Mouse (Mus musculus): ENCODE results near the gene Prim2.

Gene Prim2

DNA sequence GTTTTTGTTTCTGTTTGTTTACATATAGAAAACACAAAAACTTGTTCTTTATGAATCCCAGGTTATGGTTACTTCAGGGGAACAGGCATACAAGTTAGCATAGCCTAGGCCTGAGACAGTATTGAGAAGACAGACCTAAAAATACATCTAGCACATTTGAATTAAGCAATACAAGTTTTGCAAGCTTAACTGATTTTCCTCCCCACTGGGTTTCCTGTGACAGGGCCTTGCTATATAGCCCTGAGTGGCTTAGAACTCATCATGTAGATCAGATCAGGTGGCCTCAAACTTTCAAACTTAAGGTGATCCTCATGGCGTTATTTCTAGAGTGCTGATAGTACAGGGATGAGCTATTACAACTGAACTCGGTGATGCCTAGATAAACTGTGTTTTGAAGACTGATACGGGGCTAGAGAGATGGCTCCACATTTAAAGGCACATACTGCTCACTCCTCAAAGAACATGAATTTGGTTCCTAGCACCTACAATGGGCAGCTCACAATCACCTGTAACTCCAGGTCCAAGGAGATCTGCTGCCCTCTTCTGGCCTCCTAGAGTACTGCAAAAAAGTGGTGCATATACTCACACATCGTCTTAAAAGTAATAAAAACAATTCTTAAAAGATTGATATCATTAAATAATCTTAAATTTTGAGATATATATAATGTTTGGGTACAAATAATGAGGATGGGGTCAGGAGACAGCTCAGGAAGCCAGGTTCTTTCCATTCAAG is 133.2 kb downstream of the Prim2 start:
- no peak for DNase-seq

DNA sequence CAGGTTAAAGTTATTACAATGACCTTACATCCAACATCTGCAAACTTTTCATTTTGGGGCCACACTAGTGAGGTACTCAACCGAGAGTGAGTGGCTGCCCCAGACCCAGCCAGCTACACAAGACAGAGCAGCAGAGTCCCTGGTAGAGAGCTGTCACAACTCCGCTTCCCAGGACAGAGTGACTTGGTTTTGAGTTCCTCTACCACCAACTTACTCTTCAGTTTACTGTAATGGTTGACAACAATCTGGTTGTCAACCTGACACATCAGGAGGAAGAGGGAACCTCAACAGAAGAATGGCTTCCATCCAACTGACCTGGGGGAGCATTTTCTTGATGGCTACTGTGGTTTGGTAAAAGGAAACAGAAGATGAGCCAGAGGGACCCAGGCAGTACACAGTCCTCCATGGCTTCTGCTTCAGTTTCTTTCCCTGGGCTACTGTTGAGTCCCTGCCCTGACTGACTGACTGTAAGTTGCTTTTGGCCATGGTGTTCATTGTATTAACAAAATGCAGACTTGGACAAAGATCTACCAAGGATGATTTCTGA is 134.4 kb downstream of the Prim2 start:
- no peak for DNase-seq

DNA sequence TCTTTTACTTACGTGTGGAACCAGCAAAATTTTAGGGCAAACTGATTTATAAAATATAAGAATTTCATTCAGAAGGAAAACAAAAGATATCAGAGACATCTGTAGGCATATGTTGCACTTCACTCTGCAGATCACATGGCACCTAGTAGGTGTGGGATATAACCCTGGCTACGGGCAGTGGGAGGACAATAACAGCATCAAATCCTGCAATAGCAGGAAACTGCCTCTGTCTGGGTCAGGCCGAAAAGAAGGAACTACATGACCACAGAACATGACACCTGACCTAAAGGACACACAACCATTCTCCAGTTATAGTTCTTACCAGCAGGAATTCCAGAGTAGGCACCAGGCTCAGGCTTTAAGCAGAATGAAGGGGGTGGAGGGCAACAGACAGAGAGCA is 137.7 kb downstream of the Prim2 start:
- DNase-seq, result no peak

DNA sequence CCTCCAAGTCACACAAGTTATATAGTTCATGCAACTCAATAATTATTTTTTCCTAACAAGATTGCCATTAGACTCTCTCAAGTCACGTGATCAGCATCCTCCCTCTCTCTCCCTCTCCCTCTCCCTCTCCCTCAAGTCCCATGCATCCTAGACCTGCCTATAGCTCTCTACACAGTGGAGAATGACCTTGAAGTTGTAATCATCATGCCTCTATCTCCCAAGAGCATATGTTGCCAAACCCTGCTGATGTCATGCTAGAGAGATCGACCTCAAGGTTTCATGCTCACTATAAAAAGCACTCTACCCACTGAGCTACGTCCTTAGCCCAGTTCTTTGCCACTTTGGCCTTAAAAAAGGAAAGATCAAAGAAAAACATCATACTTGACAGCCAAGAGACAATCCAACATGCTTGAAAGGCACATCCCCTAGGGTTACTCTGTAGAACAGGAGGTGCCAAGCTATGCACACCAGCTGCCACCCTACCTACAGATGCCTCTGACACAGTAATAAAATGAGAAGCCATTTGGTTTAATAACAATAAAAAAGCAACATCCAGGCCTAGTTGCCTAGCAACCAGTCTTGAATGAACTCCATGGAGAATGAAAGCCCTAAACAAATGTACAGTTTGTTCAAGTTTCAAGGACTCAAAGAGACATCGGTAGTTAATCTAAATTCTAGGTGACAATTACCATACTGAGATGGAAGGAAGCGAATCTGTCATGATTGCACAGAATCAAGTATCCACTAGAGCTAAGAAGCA is 138.3 kb downstream of the Prim2 start:
- no peak for DNase-seq

DNA sequence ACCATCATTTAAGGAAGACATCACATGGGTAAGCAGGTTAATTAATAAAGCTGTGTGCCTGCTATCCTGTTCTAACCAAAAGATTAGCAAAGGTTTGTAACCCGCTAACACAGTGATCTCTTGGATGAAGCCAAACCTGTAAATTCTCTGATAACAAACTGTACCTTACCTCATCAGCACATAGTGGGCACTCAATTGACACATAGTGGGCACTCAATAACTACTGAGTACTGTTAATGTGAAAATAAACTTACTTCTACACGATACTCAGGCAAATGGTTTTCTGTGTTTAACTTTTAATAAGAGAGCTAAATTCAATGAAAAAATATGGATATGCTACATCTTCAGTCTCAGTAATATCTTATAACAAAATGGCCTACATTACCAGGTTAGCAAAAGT is 139.1 kb downstream of the Prim2 start:
- DNase-seq, result no peak

DNA sequence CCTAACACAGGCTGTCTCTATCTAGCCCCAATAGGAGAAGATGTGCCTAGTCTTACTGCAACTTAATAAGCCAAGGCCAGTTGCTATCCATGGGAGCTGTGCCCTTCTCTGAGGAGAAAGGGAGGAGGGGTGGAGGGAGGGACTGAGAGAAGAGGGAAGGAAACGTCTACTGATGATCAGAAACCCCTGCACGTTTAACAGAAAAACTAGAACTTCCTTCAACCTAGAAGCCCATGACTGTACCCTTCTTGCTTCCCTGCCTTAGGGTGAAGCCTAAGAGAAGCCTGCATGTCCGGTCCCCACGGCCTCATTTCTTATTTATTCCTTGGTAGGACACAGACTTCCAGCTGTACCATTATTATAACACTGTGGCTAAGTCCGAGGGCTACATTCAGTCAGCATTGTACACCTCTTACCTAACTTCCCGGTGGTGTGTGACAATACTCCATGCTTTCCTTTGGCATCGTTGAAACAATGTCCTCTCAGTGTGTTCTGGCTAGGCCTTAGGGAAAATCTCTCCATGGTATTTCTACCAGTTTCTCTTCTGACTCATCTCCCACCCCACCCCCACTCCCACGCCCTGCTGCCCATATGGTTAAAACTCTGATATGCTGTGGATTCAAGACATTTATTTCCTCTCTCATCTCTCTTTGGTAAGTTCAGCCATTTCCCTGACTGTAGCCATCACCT is 139.9 kb downstream of the Prim2 start:
- no peak for DNase-seq

DNA sequence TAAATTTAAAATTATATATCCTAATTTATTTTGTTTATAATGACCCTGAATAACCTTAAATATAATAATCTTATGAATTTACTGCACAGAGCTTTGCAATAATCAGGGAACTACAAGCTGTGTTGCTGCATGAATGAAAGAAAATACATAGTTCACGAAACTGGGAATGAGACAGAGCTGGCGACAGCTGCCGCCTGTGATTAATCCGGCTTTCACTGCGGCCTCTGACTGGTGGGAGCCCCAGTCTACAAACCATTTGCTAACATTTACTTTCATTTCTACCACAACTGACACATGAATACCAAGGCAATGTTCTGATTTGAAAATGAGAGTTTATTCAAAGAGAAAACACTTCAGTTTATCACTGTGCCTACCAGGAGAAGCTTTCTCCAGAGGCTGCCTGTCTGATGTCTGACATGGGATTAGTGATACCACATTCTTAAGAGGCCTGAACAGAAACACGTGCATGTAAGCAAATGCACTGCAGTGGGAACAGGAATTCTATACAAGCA is 142.2 kb downstream of the Prim2 start:
- no peak for DNase-seq

DNA sequence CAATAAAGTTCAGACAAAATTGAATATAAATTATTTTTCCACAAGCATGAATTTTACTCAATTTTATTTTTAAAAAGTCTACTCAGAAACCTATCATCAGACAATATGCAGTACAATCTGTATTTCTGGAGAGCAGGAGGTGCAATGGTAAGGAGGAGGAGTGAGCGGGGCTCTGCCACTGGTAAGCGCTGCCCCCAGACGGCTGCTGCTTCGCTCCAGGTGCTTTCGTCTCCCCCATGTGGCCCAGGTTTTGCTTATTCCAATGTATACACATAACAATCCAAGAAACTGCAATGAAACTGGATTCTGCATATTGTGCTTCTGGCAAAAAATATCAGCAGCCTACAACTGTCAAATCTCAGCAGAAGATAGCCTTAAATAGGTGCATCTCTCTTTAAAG is 146.4 kb downstream of the Prim2 start:
- DNase-seq, result no peak

DNA sequence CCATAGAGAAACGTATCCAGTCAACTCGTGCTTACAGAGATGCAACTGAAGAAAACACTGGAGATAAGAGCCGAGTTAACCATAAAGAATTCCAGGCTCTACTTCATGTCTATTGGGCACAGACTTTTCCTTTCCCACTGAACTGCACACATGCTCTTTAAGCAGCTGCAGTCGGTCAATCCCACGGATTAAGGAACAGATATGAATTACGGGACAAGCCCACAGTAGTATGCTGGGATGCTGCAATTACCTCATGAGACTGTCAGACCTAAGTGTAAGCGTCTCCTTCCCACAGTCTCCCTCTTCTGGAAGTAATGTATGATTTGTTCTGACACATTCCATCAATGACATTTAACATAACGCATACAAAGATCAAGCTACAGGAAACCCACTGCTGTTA is 154.5 kb downstream of the Prim2 start:
- DNase-seq, result no peak

DNA sequence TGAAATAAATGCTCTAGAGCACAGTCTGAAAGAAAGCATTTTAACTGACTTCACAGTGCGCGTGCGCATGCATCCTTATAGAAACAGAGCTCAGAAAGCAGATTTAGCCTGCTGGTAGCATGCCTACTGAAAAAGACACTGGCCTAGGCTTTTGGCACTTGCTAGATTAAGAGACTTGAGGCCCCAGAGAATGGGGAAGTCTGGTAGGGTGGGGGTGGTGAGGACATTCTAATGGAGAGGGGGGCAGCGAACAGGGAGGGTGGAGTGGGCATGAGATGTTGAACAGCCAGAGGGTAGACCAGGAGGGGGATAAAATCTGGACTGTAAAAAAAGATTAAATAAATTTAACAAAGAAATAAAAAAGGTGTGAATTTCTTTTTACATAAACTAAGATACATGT is 158.3 kb downstream of the Prim2 start:
- no peak for DNase-seq

DNA sequence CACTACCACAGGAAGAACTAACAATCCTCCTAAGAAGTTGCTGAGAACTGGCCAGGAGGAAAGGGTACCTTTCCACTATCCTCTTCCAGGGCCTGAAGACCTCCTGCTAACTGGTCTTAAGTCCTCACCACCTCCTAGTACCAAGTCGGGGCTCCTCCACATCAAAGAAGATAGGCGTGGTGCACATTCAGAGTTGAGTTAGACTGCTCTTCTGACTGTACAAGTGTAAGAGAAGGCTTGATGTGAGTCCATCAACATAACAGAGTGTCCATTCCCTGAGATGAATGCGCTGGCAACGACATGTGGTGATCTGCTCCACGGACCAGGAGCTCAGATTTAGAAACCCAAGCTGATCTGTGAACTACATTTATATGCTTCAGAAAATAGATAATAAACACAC is 165.2 kb downstream of the Prim2 start:
- no peak for DNase-seq

DNA sequence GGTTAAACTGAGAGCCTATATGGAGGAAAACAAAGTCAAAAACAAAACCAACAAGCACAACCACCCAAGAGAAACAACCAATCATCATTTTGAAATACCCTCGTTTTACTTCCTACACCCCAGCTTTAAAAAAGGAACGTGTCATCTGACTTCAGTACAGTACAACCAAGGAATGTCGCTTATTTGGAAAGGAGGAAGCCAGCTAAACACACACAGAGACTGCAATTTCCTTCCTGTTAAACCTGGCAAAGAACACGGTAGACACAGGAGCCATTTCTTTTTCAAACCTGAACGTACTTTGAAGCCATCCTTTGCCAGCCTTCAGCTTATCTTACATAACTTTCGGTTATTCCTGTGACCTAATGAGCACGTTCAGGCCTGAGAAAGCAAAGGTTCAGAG is 166.7 kb downstream of the Prim2 start:
- no peak for DNase-seq

DNA sequence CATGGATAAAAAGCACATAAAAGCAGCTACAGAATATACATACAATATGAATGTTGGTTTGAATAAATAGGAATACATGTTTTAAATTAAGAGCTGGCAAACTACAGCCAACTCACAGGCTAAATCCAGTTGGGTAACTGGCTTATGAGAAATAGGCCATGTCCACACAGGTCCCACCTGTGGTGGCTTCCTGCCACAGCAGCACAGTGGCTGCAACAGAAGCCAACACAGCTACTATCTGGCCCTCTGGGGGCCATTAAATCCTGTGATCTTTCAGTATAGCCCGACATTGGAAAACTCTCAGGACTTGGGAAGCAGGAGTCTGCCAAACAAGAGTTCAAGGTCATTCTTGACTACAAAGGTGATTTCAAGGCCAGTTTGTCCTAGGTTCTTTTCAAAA is 167.3 kb downstream of the Prim2 start:
- DNase-seq, result no peak

DNA sequence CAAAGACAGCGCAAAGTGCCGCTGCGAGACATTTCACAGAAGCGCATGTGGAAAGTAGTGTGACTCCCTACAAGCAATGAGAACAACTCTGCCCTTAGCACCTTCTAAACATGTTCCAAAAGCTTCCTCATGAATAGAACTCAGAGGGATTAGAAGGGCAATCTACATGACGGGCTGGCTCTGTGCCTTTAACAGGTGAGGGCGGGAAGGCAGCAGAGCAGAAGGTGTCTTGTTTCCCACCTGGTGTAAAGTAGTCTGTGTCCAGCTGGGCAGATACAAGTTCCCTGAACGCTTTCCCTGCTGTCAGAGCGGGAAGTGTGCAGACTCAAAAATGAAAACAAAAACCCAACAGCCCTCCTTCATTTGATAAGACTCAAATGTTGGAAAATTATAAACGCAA is 169.5 kb downstream of the Prim2 start:
- DNase-seq, result no peak

DNA sequence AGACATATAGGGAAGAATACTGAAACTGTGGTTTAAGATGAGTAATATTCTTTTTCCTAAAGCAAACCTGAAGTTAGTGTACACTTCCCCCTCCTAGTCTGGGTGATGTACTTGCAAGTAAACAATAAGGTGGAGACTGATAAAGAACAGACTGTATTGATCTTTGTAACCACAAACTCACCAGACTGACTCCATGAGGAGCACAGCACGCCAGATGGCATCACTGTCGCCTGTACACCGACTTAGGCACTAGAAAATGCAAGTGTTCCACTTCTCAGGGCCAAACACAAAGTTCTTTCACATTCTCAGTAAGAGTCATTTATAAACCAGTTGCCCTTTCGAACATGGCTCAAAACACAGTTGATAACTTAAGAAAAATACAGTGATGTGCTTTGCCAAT is 170.0 kb downstream of the Prim2 start:
- no peak for DNase-seq

DNA sequence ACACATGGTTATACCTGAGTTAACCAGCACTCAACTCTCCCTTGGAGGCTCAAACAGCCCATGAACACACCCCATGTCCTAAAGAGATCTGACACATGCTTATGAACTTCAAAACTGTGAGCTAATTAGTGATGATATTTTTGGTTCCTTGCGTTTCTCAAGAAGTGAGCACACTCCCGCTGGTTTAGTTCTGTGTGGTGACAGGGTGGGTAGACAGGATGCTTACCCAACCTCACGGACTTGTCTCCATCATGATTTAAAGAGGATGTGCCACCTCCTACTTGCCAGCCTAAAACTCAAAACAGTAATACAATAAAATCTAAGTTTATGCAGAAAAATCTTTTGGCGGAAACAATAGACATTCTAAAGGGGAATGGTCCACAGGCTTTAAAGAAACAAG is 173.5 kb downstream of the Prim2 start:
- DNase-seq, result no peak

DNA sequence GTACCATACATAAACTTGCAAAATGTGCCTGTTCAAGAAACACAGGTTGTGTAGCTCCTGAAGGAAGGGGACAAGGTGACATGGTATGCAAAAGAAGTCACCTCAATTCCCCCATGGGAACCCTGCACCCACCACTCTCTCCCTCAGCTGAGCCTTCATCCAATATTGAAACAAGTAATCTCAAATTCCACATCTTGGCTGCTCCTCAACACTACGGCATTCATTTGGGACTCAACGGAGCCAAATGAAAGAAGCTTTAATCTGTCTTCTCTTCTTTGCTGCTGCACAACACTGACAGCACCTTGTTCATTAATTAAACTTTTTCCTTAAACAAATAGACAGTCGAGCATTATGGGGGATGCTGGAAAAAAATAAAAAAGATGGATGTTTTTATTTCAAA is 174.0 kb downstream of the Prim2 start:
- DNase-seq, result no peak

DNA sequence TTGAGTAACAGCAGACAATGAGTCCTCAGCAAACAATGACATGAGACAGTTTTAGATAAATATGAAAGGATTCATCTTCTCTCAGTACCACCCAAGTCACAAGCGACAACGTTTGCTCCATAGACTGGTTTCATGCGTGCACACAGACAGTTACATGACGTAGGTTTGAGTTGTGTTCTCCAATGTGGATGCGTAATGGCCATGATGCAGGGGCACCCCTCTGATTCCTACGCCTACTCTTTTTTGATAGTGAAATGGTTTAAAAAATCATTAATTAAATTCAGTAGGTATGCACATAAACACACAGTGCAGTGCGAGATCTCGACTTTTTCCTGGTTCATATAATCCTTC is 174.4 kb downstream of the Prim2 start:
- DNase-seq, result no peak

DNA sequence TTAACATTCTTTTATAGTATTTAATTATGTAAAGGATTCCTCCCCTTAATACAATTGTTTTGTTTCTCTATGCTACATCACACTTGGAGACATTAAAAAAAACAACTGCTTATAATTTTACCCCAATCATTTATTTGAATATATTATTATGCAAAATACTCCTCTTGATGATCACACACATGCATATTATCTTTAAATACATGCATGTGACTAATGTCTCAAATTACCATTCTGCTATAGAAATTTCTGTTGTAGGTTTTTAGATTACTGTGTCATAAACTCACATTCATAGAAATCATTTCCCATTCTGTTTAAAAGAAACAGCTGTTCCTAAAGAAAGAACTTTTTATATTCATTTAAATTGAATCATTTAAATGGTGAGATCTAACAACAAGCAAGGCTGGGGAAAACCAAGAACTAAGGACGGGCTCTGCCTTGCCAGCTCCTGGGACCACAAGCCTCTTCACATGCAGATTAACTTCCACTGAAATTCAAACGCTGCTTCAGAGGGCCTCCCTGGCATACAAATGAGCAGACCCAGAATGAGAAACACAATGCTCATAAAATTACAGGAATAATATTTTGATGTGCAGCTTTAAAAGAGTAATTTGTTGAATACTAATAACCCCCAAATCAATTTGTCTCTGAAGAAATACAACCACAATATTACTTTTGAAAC is 174.9 kb downstream of the Prim2 start:
- no peak for DNase-seq

DNA sequence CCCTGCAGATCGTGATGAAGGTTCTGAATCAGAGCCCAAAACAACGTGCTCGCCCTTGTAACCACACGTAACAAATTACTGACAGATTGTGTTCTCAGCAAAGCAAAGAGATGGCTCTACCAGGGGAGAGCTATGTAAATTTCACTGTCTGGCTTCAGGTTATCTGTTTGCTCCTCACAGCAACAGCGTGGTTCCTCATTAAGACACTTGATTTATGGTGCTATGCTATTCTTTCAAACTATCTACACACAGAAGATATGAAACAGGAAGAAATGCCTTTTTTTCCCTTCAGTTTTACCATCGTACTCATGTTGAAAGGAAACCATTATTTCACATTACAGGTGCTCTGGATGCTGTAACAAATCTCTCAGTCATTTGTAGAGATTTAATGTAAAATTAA is 179.4 kb downstream of the Prim2 start:
- DNase-seq, result no peak

DNA sequence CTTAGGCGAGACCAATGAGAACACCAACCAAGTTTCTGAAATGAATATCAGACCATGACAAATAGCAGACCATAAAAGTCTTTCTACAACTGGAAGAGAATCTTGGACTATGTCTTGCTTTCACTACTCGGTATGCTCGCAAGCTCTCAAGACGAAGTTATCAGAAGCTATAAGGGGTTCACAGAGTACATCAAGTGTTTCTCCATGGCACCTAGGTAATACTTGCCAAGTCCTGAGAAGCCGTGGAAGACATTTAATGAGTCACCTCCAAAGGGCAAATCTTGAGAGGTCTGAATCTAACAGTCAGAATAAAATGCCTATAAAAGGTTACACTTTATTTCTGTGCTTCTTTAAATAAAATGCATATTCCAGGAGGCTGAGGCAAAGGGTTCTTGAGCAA is 181.2 kb downstream of the Prim2 start:
- no peak for DNase-seq

DNA sequence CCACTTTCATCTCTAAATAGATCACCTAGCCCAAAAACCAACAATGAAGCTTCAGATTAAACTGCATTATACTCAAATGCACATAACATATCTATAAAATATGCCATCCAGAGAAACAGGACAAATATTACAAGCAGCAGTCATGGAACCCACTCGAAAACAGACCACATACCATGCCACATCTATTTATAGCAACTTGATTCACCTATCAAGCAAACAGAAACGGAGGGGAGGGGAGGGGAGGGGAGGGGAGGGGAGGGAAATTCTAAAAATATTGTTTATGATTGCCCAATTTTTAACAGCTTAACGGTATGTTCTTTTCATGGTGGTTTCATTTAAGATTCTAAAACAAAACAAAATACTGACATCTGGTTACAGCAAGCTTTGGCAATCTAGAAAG is 185.8 kb downstream of the Prim2 start:
- no peak for DNase-seq

DNA sequence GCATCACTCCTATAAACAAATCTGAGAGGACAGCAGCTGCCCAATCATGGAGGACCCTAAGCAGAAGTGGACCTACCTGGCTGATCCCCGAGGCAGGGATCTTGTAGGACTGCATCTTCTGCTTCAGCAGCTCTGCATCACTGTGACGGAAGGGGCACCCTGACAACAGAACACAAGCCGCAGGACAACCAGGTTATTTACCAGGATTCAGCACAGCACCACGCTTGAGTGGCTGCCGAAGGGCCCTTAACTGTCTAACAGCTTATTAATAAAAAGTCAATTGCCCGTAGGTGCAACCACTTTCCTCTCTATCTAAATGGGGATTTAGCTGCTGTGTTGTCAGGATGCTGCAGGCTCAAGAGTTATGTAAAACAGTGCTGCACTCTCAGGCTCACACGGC is 189.2 kb downstream of the Prim2 start:
- DNase-seq, result no peak

Data from right cerebral cortex, postnatal 14 days (tissue).